Comparison of ENCODE assay signal across 16 mouse cellular contexts in the genomic region with DNA sequence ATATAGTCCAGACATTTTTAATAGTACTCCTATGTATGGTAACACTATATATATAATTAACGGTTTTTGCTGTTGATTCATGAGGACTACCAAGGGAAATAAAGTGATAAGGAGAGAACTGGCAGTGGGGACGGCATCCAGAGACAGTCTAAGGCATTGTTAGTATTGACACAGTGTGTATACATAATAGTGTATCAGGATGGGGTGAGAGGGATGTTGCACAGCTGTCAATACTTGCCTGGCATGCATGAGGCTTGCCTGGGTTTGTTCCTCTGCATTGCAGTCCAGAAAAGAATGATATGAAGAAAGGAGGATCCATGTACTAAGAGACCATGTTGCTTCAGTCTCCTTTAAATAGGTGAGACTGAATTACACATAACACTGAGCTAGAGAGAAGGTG.
"Had no signal": no experiment of that assay in that cellular context is flagged by ENCODE, and none has a peak within 500 bp of the region (broad histone marks: within the 10 kb centered on the region; RNA-seq: fewer than 3 reads in every experiment).

No protein-coding gene starts in this region.

- H3K9ac ChIP-seq: intestine, embryonic 15.5 days; limb, embryonic 13.5 days; liver, embryonic 14.5 days; midbrain, embryonic 15.5 days; neural tube, embryonic 12.5 days had no signal

- H3K4me2 ChIP-seq: intestine, embryonic 15.5 days; limb, embryonic 13.5 days; midbrain, embryonic 11.5 days; midbrain, embryonic 15.5 days; neural tube, embryonic 12.5 days had no signal

- H3K4me3 ChIP-seq: intestine, embryonic 15.5 days; limb, embryonic 13.5 days; megakaryocyte, embryonic 14.5 days; midbrain, embryonic 15.5 days; neural tube, embryonic 12.5 days had no signal

- H3K27ac ChIP-seq: intestine, embryonic 15.5 days; kidney, postnatal 0 days; limb, embryonic 13.5 days; liver, embryonic 14.5 days; macrophage; midbrain, embryonic 15.5 days; neural tube, embryonic 12.5 days had no signal

- H3K4me1 ChIP-seq: intestine, embryonic 15.5 days; megakaryocyte, embryonic 14.5 days had no signal

- DNase-seq: kidney, adult 2 months; kidney, postnatal 36 days; left cerebral cortex, postnatal 4 days; right cerebral cortex, postnatal 4 days; spleen, adult 18-20 months; thymus, adult 18-20 months; thymus, postnatal 36 days had no signal

- H3K36me3 ChIP-seq: intestine, embryonic 15.5 days; limb, embryonic 13.5 days; midbrain, embryonic 15.5 days; neural tube, embryonic 12.5 days had no signal

- ATAC-seq: intestine, embryonic 15.5 days; midbrain, embryonic 15.5 days had no signal

- H3K9me3 ChIP-seq: intestine, embryonic 15.5 days; limb, embryonic 13.5 days; megakaryocyte, embryonic 14.5 days; midbrain, embryonic 15.5 days; neural tube, embryonic 12.5 days had no signal

- H3K27me3 ChIP-seq: intestine, embryonic 15.5 days; limb, embryonic 13.5 days; megakaryocyte, embryonic 14.5 days; midbrain, embryonic 15.5 days; neural tube, embryonic 12.5 days had no signal
